Mouse (Mus musculus) cerebellum, adult 2 months (tissue): ENCODE measurements around the gene Bfar.

Experiments
- CTCF ChIP-seq: fragments of 200-500 bp; IDR thresholded peaks from 2 replicates; pipeline ENCODE4 v1.5.1; 2011; ENCODE audit warnings: low read depth, mild to moderate bottlenecking, control low read depth, low read length, moderate library complexity, borderline replicate concordance; ENCODE audit not compliant: insufficient read depth
- POLR2A ChIP-seq: fragments of 200-500 bp; IDR thresholded peaks from 2 replicates; pipeline ENCODE4 v1.6.1; 2011; ENCODE audit warnings: low read length, control low read depth, borderline replicate concordance; ENCODE audit not compliant: insufficient read depth

- TF ChIP-seq POLR2A, result no peak
- no peak for TF ChIP-seq CTCF
Measured at GRCm38 (mm10) chr16:13678601-13679319, 7.1 kb downstream of the Bfar start.
